Mouse (Mus musculus): ENCODE measurements at regions not wholly inside any gene's neighbourhood (a gene's known extent, or its start where the extent isn't known, plus 50 kb on each side); places are given as distances from the start of the nearest gene placed in this dataset.

GRCm38 (mm10) chr3:52794218-52794617, 222.8 kb downstream of the Cog6 start:
- Histone ChIP-seq H3K27ac (ENCODE audit: insufficient read depth, low read depth, low read length) (no peak overlapping the region), H3K4me1 (ENCODE audit: control insufficient read depth, insufficient read depth, low read length) (no peaks in the 10 kb centered on the region), H3K4me3 (ENCODE audit: insufficient read depth, low read length) (no peak overlapping the region)
- TF ChIP-seq POLR2A (IDR thresholded peaks at IDR 0.05; ENCODE audit: borderline replicate concordance, low read depth, low read length), result no peak
- TF ChIP-seq CTCF (IDR thresholded peaks at IDR 0.05; ENCODE audit: low read depth, low read length), result no peak

GRCm38 (mm10) chr3:52792801-52793200, 224.2 kb downstream of the Cog6 start:
- no peak overlapping the region for H3K4me3 ChIP-seq (ENCODE audit: insufficient read depth, low read length)
- no peak overlapping the region for H3K27ac ChIP-seq (ENCODE audit: insufficient read depth, low read depth, low read length)
- no peak for TF ChIP-seq POLR2A (IDR thresholded peaks at IDR 0.05; ENCODE audit: borderline replicate concordance, low read depth, low read length)
- no peaks in the 10 kb centered on the region for H3K4me1 ChIP-seq (ENCODE audit: control insufficient read depth, insufficient read depth, low read length)

- Histone ChIP-seq H3K4me3 (ENCODE audit: insufficient read depth, low read length) (no peak overlapping the region), H3K27ac (ENCODE audit: insufficient read depth, low read depth, low read length) (no peak overlapping the region), H3K4me1 (ENCODE audit: control insufficient read depth, insufficient read depth, low read length) (no peaks in the 10 kb centered on the region)
- TF ChIP-seq CTCF (IDR thresholded peaks at IDR 0.05; ENCODE audit: low read depth, low read length) (no peak), POLR2A (IDR thresholded peaks at IDR 0.05; ENCODE audit: borderline replicate concordance, low read depth, low read length) (no peak)
Measured at GRCm38 (mm10) chr3:52792121-52792520, 224.9 kb downstream of the Cog6 start.

GRCm38 (mm10) chr3:52790942-52791341, 226.1 kb downstream of the Cog6 start:
- Histone ChIP-seq H3K27ac (ENCODE audit: insufficient read depth, low read depth, low read length) (no peak overlapping the region), H3K4me1 (ENCODE audit: control insufficient read depth, insufficient read depth, low read length) (no peaks in the 10 kb centered on the region), H3K4me3 (ENCODE audit: insufficient read depth, low read length) (no peak overlapping the region)
- TF ChIP-seq CTCF (IDR thresholded peaks at IDR 0.05; ENCODE audit: low read depth, low read length), result no peak
- no peak for TF ChIP-seq POLR2A (IDR thresholded peaks at IDR 0.05; ENCODE audit: borderline replicate concordance, low read depth, low read length)

GRCm38 (mm10) chr3:52787964-52788760, 228.9 kb downstream of the Cog6 start:
- TF ChIP-seq CTCF (IDR thresholded peaks at IDR 0.05; ENCODE audit: low read depth, low read length), result no peak
- Histone ChIP-seq H3K27ac (ENCODE audit: insufficient read depth, low read depth, low read length) (no peak overlapping the region), H3K4me3 (ENCODE audit: insufficient read depth, low read length) (no peak overlapping the region), H3K4me1 (ENCODE audit: control insufficient read depth, insufficient read depth, low read length) (no peaks in the 10 kb centered on the region)

- Histone ChIP-seq H3K4me3 (ENCODE audit: insufficient read depth, low read length) (no peak overlapping the region), H3K27ac (ENCODE audit: insufficient read depth, low read depth, low read length) (no peak overlapping the region), H3K4me1 (ENCODE audit: control insufficient read depth, insufficient read depth, low read length) (no peaks in the 10 kb centered on the region)
- TF ChIP-seq CTCF (IDR thresholded peaks at IDR 0.05; ENCODE audit: low read depth, low read length) (no peak), POLR2A (IDR thresholded peaks at IDR 0.05; ENCODE audit: borderline replicate concordance, low read depth, low read length) (no peak)
Measured at GRCm38 (mm10) chr3:52785595-52785994, 231.4 kb downstream of the Cog6 start.

GRCm38 (mm10) chr3:52784476-52784875, 232.6 kb downstream of the Cog6 start:
- Histone ChIP-seq H3K27ac (ENCODE audit: insufficient read depth, low read depth, low read length) (no peak overlapping the region), H3K4me1 (ENCODE audit: control insufficient read depth, insufficient read depth, low read length) (no peaks in the 10 kb centered on the region), H3K4me3 (ENCODE audit: insufficient read depth, low read length) (no peak overlapping the region)
- TF ChIP-seq POLR2A (IDR thresholded peaks at IDR 0.05; ENCODE audit: borderline replicate concordance, low read depth, low read length) (no peak), CTCF (IDR thresholded peaks at IDR 0.05; ENCODE audit: low read depth, low read length) (no peak)

GRCm38 (mm10) chr3:52782576-52782975, 234.5 kb downstream of the Cog6 start:
- no peaks in the 10 kb centered on the region for H3K4me1 ChIP-seq (ENCODE audit: control insufficient read depth, insufficient read depth, low read length)
- TF ChIP-seq POLR2A (IDR thresholded peaks at IDR 0.05; ENCODE audit: borderline replicate concordance, low read depth, low read length) (no peak), CTCF (IDR thresholded peaks at IDR 0.05; ENCODE audit: low read depth, low read length) (no peak)

GRCm38 (mm10) chr3:52781521-52781920, 235.5 kb downstream of the Cog6 start:
- no peak overlapping the region for H3K4me3 ChIP-seq (ENCODE audit: insufficient read depth, low read length)
- TF ChIP-seq POLR2A (IDR thresholded peaks at IDR 0.05; ENCODE audit: borderline replicate concordance, low read depth, low read length) (no peak), CTCF (IDR thresholded peaks at IDR 0.05; ENCODE audit: low read depth, low read length) (no peak)
- H3K27ac ChIP-seq (ENCODE audit: insufficient read depth, low read depth, low read length), result no peak overlapping the region
- H3K4me1 ChIP-seq (ENCODE audit: control insufficient read depth, insufficient read depth, low read length), result no peaks in the 10 kb centered on the region

More at GRCm38 (mm10) chr3:52782576-52782975, 234.5 kb downstream of the Cog6 start:
- H3K27ac ChIP-seq (ENCODE audit: insufficient read depth, low read depth, low read length), result no peak overlapping the region
- no peak overlapping the region for H3K4me3 ChIP-seq (ENCODE audit: insufficient read depth, low read length)

- H3K4me1 ChIP-seq (ENCODE audit: control insufficient read depth, insufficient read depth, low read length), result no peaks in the 10 kb centered on the region
- H3K4me3 ChIP-seq (ENCODE audit: insufficient read depth, low read length), result no peak overlapping the region
- H3K27ac ChIP-seq (ENCODE audit: insufficient read depth, low read depth, low read length), result no peak overlapping the region
- no peak for TF ChIP-seq POLR2A (IDR thresholded peaks at IDR 0.05; ENCODE audit: borderline replicate concordance, low read depth, low read length)
- no peak for TF ChIP-seq CTCF (IDR thresholded peaks at IDR 0.05; ENCODE audit: low read depth, low read length)
Measured at GRCm38 (mm10) chr3:52780356-52780755, 236.7 kb downstream of the Cog6 start.

Measured in bone marrow macrophage, adult 2 months (primary cell).